Mouse (Mus musculus) forebrain, embryonic 16.5 days (tissue): ENCODE results near the gene Akap1. TPM values are rescaled to one million over a fixed set of nuclear protein-coding genes. Genes with fewer than 3 reads are reported as not detected.

ENCODE experiments used
- ATAC-seq: fragments of 200-750 bp; cut with Nextera tagmentation; 2 replicates; pipeline ENCODE4 v1.8.0; 2017; ENCODE audit warnings: mild to moderate bottlenecking, moderate library complexity
- H3K27ac ChIP-seq: fragments of 300-500 bp; sonication (generic); 2 replicates; pipeline ENCODE4 v1.5.1; 2014; ENCODE audit warnings: low read length, control low read depth
- H3K27me3 ChIP-seq: fragments of 300-500 bp; sonication (generic); replicated peaks from 2 replicates; pipeline ENCODE4 v1.6.1; 2014; ENCODE audit warnings: low read length; ENCODE audit not compliant: control insufficient read depth, insufficient read depth
- H3K36me3 ChIP-seq: fragments of 300-500 bp; sonication (generic); 2 replicates; pipeline ENCODE4 v1.6.1; 2014; ENCODE audit not compliant: control insufficient read depth, insufficient read depth
- H3K4me1 ChIP-seq: fragments of 300-500 bp; sonication (generic); replicated peaks from 2 replicates; pipeline ENCODE4 v1.6.1; 2014; ENCODE audit warnings: low read length; ENCODE audit not compliant: control insufficient read depth, insufficient read depth
- H3K4me2 ChIP-seq: fragments of 300-500 bp; sonication (generic); 2 replicates; pipeline ENCODE4 v1.6.1; 2014; ENCODE audit warnings: mild to moderate bottlenecking, low read length, control low read depth
- H3K4me3 ChIP-seq: fragments of 300-500 bp; sonication (generic); replicated peaks from 2 replicates; pipeline ENCODE4 v1.5.1; 2014; ENCODE audit warnings: mild to moderate bottlenecking, low read length, control low read depth
- H3K9ac ChIP-seq: fragments of 300-500 bp; sonication (generic); replicated peaks from 2 replicates; pipeline ENCODE4 v1.6.1; 2014; ENCODE audit warnings: low read depth, low read length, control low read depth
- H3K9me3 ChIP-seq: fragments of 300-500 bp; sonication (generic); 2 replicates; pipeline ENCODE4 v1.6.1; 2016; ENCODE audit warnings: low read length; ENCODE audit not compliant: control insufficient read depth
- WGBS: fragments of 180-500 bp; shearing (Covaris S2); extraction: QIAGEN DNeasy Blood & Tissue Kit; methylation state at CpG from one replicate; pipeline ENCODE4 v1.1.7; 2014; 5-methylcytosine and 5-hydroxymethylcytosine counted together
- polyA plus RNA-seq: library from polyadenylated mRNA; unstranded; fragments of >200 nt; fragmentation: Nextera tagmentation; extraction: Ambion mirVana; gene quantifications from 2 replicates; pipeline ENCODE4 v1.2.1, GENCODE M21; 2015

Gene Akap1
- polyA plus RNA-seq, 1 experiment from 2014 or later, result 40.7 TPM

- H3K9ac ChIP-seq, result no peak overlapping the region
- ATAC-seq, result no peak
- no peaks in the 10 kb centered on the region for H3K9me3 ChIP-seq
- no peak overlapping the region for H3K4me2 ChIP-seq
- peaks cover 12% of the 10 kb centered on the region for H3K36me3 ChIP-seq
- 0 out of 2 replicates have a peak, but pooled peaks cover 2% of the 10 kb centered on the region for H3K4me1 ChIP-seq
- H3K27me3 ChIP-seq, result no peaks in the 10 kb centered on the region
- H3K4me3 ChIP-seq, result no peak overlapping the region
- H3K27ac ChIP-seq, result no peak overlapping the region
- 77% methylated on average over 8 of the region's 8 CpGs for WGBS
Measured at GRCm38 (mm10) chr11:88840292-88840691, 24.1 kb downstream of the Akap1 start.

GRCm38 (mm10) chr11:88839379-88839778 lies 25.0 kb downstream of the Akap1 start:
- ATAC-seq, result no peak
- H3K36me3 ChIP-seq, result peaks cover 13% of the 10 kb centered on the region

GRCm38 (mm10) chr11:88838630-88839029 lies 25.8 kb downstream of the Akap1 start:
- 93% methylated on average over 13 of the region's 13 CpGs for WGBS
- Histone ChIP-seq H3K9ac (no peak overlapping the region), H3K27me3 (no peaks in the 10 kb centered on the region), H3K4me1 (0 out of 2 replicates have a peak, but pooled peaks cover 2% of the 10 kb centered on the region), H3K9me3 (no peaks in the 10 kb centered on the region), H3K36me3 (peaks cover 11% of the 10 kb centered on the region), H3K27ac (no peak overlapping the region), H3K4me3 (no peak overlapping the region), H3K4me2 (no peak overlapping the region)
- no peak for ATAC-seq

More at GRCm38 (mm10) chr11:88839379-88839778, 25.0 kb downstream of the Akap1 start:
- 81% methylated on average over 6 of the region's 6 CpGs for WGBS
- Histone ChIP-seq H3K4me2 (no peak overlapping the region), H3K27me3 (no peaks in the 10 kb centered on the region), H3K4me1 (0 out of 2 replicates have a peak, but pooled peaks cover 2% of the 10 kb centered on the region), H3K9me3 (no peaks in the 10 kb centered on the region), H3K27ac (no peak overlapping the region), H3K4me3 (no peak overlapping the region), H3K9ac (no peak overlapping the region)

GRCm38 (mm10) chr11:88834606-88835005 lies 29.8 kb downstream of the Akap1 start:
- peaks cover 11% of the 10 kb centered on the region for H3K36me3 ChIP-seq
- 92% methylated on average over 11 of the region's 11 CpGs for WGBS

GRCm38 (mm10) chr11:88834134-88834533 lies 30.3 kb downstream of the Akap1 start:
- no peaks in the 10 kb centered on the region for H3K27me3 ChIP-seq
- 88% methylated on average over 14 of the region's 14 CpGs for WGBS
- no peaks in the 10 kb centered on the region for H3K4me1 ChIP-seq
- no peak overlapping the region for H3K4me3 ChIP-seq
- no peak overlapping the region for H3K9ac ChIP-seq
- H3K4me2 ChIP-seq, result no peak overlapping the region
- no peak for ATAC-seq
- peaks cover 12% of the 10 kb centered on the region for H3K36me3 ChIP-seq
- H3K9me3 ChIP-seq, result no peaks in the 10 kb centered on the region
- no peak overlapping the region for H3K27ac ChIP-seq

More at GRCm38 (mm10) chr11:88834606-88835005, 29.8 kb downstream of the Akap1 start:
- Histone ChIP-seq H3K4me3 (no peak overlapping the region), H3K9me3 (no peaks in the 10 kb centered on the region), H3K9ac (no peak overlapping the region), H3K27me3 (no peaks in the 10 kb centered on the region), H3K4me2 (no peak overlapping the region), H3K4me1 (no peaks in the 10 kb centered on the region), H3K27ac (no peak overlapping the region)
- ATAC-seq, result no peak

GRCm38 (mm10) chr11:88833099-88833498 lies 31.3 kb downstream of the Akap1 start:
- no peak for ATAC-seq
- Histone ChIP-seq H3K36me3 (peaks cover 12% of the 10 kb centered on the region), H3K9me3 (no peaks in the 10 kb centered on the region), H3K4me2 (no peak overlapping the region), H3K4me1 (no peaks in the 10 kb centered on the region), H3K4me3 (no peak overlapping the region), H3K27ac (no peak overlapping the region), H3K9ac (no peak overlapping the region), H3K27me3 (no peaks in the 10 kb centered on the region)
- WGBS, result 80% methylated on average over 4 of the region's 4 CpGs

- H3K36me3 ChIP-seq, result peaks cover 10% of the 10 kb centered on the region
- no peak for ATAC-seq
- no peaks in the 10 kb centered on the region for H3K9me3 ChIP-seq
- H3K4me1 ChIP-seq, result peaks cover 6% of the 10 kb centered on the region
- no peak overlapping the region for H3K27ac ChIP-seq
- H3K9ac ChIP-seq, result no peak overlapping the region
- 98% methylated on average over 2 of the region's 2 CpGs for WGBS
- H3K4me2 ChIP-seq, result no peak overlapping the region
- H3K4me3 ChIP-seq, result no peak overlapping the region
- no peaks in the 10 kb centered on the region for H3K27me3 ChIP-seq
Measured at GRCm38 (mm10) chr11:88830257-88830804, 34.1 kb downstream of the Akap1 start.

GRCm38 (mm10) chr11:88828528-88828927 lies 35.9 kb downstream of the Akap1 start:
- Histone ChIP-seq H3K36me3 (peaks cover 5% of the 10 kb centered on the region; the same call in 1 of the 2 replicates), H3K4me1 (peaks cover 6% of the 10 kb centered on the region), H3K4me3 (no peak overlapping the region), H3K27ac (no peak overlapping the region), H3K4me2 (no peak overlapping the region), H3K9ac (no peak overlapping the region), H3K27me3 (no peaks in the 10 kb centered on the region), H3K9me3 (no peaks in the 10 kb centered on the region)
- no peak for ATAC-seq

- Histone ChIP-seq H3K9me3 (no peaks in the 10 kb centered on the region), H3K4me2 (no peak overlapping the region), H3K27me3 (no peaks in the 10 kb centered on the region), H3K27ac (no peak overlapping the region), H3K4me1 (peaks cover 19% of the 10 kb centered on the region), H3K36me3 (peaks cover 3% of the 10 kb centered on the region; the same call in 1 of the 2 replicates), H3K9ac (no peak overlapping the region), H3K4me3 (no peak overlapping the region)
- 48% methylated on average over 7 of the region's 7 CpGs for WGBS
- ATAC-seq, result 0 out of 2 replicates have a peak, but pooled peaks have one; percentile 13
Measured at GRCm38 (mm10) chr11:88825909-88826308, 38.5 kb downstream of the Akap1 start.
